Mouse (Mus musculus): ENCODE data around the gene Ttc16. TPM values are rescaled to one million over a fixed set of nuclear protein-coding genes. Genes with fewer than 3 reads are reported as not detected.

The Ttc16 gene
- polyA plus RNA-seq, 1 experiment from 2014 or later: 0.21 TPM

DNA sequence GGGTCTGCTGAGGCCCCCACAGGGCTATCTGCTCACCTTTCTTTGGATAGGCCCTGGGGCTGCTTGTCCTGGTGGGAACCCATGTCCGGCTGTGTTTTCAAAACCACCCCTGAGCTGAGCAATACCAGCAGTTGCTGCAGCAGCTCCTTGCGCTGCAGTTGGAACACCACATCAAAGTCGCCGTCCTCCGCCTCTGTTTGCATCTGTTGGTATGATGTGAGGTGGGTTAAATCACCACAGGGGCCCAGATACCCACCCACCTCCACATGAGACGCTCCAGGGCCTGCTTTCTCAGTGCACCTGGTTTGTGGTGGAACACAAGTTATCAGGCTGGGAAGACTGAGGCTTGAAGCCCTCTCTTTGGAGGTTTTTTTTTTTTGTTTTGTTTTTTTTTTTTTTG, 2.6 kb upstream of the Ttc16 start:
- H3K4me2 ChIP-seq: no peak overlapping the region
- H3K27ac ChIP-seq: no peak overlapping the region
- peaks cover 13% of the 10 kb centered on the region for H3K4me1 ChIP-seq
- H3K9me3 ChIP-seq: no peaks in the 10 kb centered on the region
- no peaks in the 10 kb centered on the region for H3K36me3 ChIP-seq
- H3K27me3 ChIP-seq: peaks cover 6% of the 10 kb centered on the region; the same call in 1 of the 2 replicates
- ATAC-seq (ENCODE audit: insufficient number of reproducible peaks, insufficient read depth, low FRiP score, low TSS enrichment, low read depth): no peak
- 87% methylated on average over 6 of the region's 6 CpGs for WGBS
- no peak overlapping the region for H3K9ac ChIP-seq
- no peak overlapping the region for H3K4me3 ChIP-seq

DNA sequence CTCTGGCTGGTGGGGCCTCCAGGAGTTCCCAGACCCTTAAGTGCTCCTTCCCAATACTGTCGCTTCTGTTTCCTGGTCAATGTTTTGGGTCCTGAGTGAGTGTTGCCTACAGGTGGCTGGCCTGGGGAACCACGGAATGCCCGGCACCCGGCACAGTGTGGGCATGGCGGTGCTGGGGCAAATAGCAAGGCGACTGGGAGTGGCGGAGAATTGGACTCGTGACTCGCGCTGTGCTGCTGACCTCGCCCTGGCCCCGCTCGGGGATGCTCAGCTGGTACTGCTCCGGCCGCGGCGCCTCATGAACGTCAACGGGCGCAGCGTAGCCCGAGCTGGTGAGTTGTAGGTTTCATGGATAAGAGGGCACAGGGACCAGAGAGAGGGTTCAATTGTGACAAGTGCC, 759 bp upstream of the Ttc16 start:
- Histone ChIP-seq H3K4me2 (peak overlapping the region; percentile 82), H3K27ac (no peak overlapping the region), H3K27me3 (peaks cover 6% of the 10 kb centered on the region; the same call in 1 of the 2 replicates), H3K4me3 (peak overlapping the region; percentile 61), H3K4me1 (peaks cover 13% of the 10 kb centered on the region), H3K36me3 (no peaks in the 10 kb centered on the region), H3K9ac (peak overlapping the region; percentile 68), H3K9me3 (no peaks in the 10 kb centered on the region)
- WGBS: 16% methylated on average over 22 of the region's 22 CpGs
- no peak for ATAC-seq (ENCODE audit: insufficient number of reproducible peaks, insufficient read depth, low FRiP score, low TSS enrichment, low read depth)

DNA sequence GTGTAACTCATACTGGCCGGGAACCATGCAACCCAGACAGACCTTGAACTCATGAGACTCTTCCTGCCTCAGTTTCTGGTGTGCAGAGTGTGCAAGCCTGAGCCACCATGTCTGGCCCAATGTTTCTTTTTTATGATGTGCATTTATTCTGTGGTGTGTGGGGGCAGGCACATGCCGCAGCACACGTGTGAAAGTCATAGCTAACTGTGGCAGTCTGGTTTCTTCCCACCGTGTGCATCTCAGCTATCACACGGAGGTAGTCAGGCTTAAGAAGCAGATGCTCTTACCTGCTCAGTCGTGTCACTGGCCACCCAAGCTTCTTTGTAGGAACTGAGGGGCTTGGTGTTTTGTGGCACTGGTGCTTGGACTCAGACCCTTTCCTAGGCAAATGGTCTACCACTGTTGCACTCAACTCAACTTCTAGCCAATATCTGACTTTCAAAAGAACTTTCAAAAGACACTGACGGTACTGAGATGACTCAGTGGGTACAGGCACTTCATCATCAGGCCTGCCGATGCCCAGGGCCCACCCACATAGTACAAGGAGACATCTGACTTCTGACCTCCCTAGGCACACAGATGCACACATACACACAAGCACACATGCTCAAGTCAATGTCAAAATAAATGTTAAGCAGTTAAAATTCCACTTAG, 2.7 kb downstream of the Ttc16 start:
- WGBS: 73% methylated on average over 8 of the region's 8 CpGs
- Histone ChIP-seq H3K4me3 (no peak overlapping the region), H3K9ac (no peak overlapping the region), H3K36me3 (no peaks in the 10 kb centered on the region), H3K27me3 (peaks cover 6% of the 10 kb centered on the region; the same call in 1 of the 2 replicates), H3K9me3 (no peaks in the 10 kb centered on the region), H3K4me2 (no peak overlapping the region), H3K4me1 (peaks cover 13% of the 10 kb centered on the region), H3K27ac (no peak overlapping the region)
- no peak for ATAC-seq (ENCODE audit: insufficient number of reproducible peaks, insufficient read depth, low FRiP score, low TSS enrichment, low read depth)

DNA sequence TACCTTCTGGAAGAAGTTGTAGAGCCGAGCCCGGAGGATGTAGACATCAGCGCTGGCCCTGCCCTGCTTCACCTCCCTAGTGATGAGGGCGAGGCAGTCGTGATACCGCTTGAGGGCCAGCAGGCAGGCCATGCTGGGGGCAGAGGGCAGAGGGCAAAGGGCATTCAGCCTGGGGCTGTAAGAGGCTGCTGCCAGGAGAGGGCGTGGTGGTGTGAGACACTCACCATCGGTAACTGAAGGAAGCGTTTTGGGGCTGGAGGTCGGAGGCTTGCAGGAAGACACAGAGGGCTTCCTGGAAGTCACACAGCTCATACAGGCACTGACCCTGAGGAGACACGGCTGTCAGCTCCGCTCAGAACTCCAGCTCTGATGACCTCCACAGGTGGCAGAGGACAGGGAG, 3.5 kb downstream of the Ttc16 start:
- WGBS: 11% methylated on average over 12 of the region's 12 CpGs
- Histone ChIP-seq H3K4me1 (peaks cover 13% of the 10 kb centered on the region), H3K27me3 (peaks cover 6% of the 10 kb centered on the region; the same call in 1 of the 2 replicates), H3K4me2 (no peak overlapping the region), H3K9me3 (no peaks in the 10 kb centered on the region), H3K36me3 (no peaks in the 10 kb centered on the region), H3K9ac (no peak overlapping the region), H3K27ac (no peak overlapping the region), H3K4me3 (no peak overlapping the region)
- no peak for ATAC-seq (ENCODE audit: insufficient number of reproducible peaks, insufficient read depth, low FRiP score, low TSS enrichment, low read depth)

- 74% methylated on average over 5 of the region's 5 CpGs for WGBS
- H3K27me3 ChIP-seq: no peaks in the 10 kb centered on the region
- no peak for ATAC-seq (ENCODE audit: insufficient number of reproducible peaks, insufficient read depth, low FRiP score, low TSS enrichment, low read depth)
- no peaks in the 10 kb centered on the region for H3K4me1 ChIP-seq
- no peak overlapping the region for H3K9ac ChIP-seq
- H3K4me3 ChIP-seq: no peak overlapping the region
- H3K4me2 ChIP-seq: no peak overlapping the region
- H3K36me3 ChIP-seq: no peaks in the 10 kb centered on the region
- no peaks in the 10 kb centered on the region for H3K9me3 ChIP-seq
- no peak overlapping the region for H3K27ac ChIP-seq
Measured at GRCm38 (mm10) chr2:32769327-32770085, 5.9 kb downstream of the Ttc16 start.

DNA sequence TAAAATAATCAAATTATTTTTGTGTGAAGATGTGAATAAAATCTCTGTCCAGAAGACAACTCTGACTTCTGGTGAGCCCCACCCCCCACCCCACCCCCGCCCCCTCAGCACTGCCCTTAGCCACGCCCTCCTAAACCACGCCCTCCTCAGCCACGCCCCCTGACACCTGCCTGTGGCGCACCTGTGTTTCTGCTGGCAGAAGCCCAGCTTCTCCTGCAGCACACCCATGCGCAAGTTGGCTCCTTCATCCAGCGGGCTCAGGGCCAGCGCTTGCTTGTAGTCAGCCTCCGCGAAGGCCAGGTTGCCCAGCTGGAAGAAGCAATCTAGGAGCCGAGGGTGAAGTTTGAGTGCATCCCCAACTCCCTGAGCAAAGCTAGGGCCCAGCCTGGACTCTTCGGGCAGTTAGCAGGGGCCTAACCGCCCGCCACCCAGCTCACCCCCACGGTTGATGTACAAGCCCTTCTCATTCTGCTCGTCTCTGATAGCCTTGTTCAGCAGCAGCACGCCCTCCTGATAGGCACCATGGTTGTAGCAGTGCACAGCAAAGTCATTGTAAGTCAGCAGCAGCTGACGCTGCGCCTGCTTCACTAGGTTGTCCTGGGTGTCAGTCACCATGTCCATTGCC, 6.7 kb downstream of the Ttc16 start:
- 48% methylated on average over 19 of the region's 19 CpGs for WGBS
- Histone ChIP-seq H3K27me3 (no peaks in the 10 kb centered on the region), H3K4me1 (no peaks in the 10 kb centered on the region), H3K27ac (no peak overlapping the region), H3K4me2 (no peak overlapping the region), H3K9ac (no peak overlapping the region), H3K9me3 (no peaks in the 10 kb centered on the region), H3K4me3 (no peak overlapping the region), H3K36me3 (no peaks in the 10 kb centered on the region)
- ATAC-seq (ENCODE audit: insufficient number of reproducible peaks, insufficient read depth, low FRiP score, low TSS enrichment, low read depth): no peak

DNA sequence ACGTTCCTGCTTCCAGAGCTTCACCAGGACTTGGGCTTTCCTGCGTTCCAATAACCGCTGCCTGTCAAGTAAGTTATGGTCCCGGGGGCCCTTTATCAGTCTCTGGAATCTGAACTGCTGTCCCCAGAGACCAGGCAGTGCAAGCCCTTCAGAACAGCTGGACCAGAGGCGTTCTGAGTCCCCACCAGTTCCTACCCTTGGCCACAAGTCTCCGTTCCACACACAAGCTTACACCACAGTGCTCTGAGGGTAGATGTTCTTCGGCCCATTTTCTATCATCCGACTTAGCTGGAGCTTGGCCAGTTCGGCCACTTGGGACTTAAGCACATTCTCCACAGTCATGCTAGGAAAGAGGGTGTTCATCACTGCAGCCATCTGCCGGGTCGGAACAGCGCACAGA, 8.2 kb downstream of the Ttc16 start:
- Histone ChIP-seq H3K9ac (0 out of 2 replicates have a peak overlapping the region, but pooled peaks have one; percentile 12), H3K36me3 (peaks cover 7% of the 10 kb centered on the region), H3K27ac (no peak overlapping the region), H3K9me3 (no peaks in the 10 kb centered on the region), H3K4me2 (no peak overlapping the region), H3K27me3 (no peaks in the 10 kb centered on the region), H3K4me3 (no peak overlapping the region), H3K4me1 (no peaks in the 10 kb centered on the region)
- 63% methylated on average over 12 of the region's 12 CpGs for WGBS
- no peak for ATAC-seq (ENCODE audit: insufficient number of reproducible peaks, insufficient read depth, low FRiP score, low TSS enrichment, low read depth)

DNA sequence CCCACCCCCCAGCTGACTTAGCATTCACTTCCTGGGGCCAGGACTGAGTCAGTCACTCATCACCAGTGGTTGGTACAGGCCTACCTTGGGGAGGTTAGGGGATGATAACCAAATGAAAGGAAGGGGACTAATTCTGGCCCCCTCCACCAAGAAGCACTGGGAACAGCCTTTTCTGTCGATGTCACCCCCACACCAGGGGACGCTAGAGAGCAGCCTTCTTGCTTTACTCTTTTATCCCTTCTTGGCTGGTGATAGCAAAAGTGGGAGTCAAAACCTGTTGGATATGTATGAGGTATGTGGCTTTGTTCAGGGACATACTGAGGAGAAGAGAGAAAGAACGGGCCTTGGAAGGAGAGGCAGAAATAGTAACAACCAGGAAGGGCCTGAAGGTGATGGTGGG, 12.1 kb downstream of the Ttc16 start:
- ATAC-seq (ENCODE audit: insufficient number of reproducible peaks, insufficient read depth, low FRiP score, low TSS enrichment, low read depth): no peak
- WGBS: 83% methylated on average over 3 of the region's 3 CpGs
- Histone ChIP-seq H3K4me2 (no peak overlapping the region), H3K36me3 (peaks cover 30% of the 10 kb centered on the region), H3K4me1 (peaks cover 7% of the 10 kb centered on the region), H3K9ac (no peak overlapping the region), H3K4me3 (no peak overlapping the region), H3K27ac (no peak overlapping the region), H3K27me3 (no peaks in the 10 kb centered on the region), H3K9me3 (no peaks in the 10 kb centered on the region)

DNA sequence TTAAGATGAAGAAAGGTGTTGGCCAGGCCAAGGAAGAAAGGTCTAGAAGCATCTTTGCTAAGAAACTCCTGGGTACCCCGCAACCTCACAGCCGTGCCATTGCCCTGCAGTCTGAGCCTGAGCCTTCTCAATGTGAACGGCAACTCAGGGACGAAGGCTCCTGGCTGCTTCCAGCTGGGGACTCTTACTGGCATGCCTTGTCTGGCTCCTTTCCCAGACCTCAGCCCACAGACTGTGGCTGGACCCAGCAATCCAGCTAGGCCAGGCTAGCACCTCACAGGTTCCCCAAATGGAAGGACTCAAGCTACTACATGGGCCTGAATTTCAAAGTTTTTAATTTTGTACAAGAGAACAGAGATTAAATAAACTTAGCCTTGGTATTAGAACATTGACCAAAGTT, 13.6 kb downstream of the Ttc16 start:
- 91% methylated on average over 4 of the region's 4 CpGs for WGBS
- Histone ChIP-seq H3K4me1 (peaks cover 11% of the 10 kb centered on the region), H3K4me2 (no peak overlapping the region), H3K27ac (no peak overlapping the region), H3K27me3 (no peaks in the 10 kb centered on the region), H3K36me3 (peaks cover 30% of the 10 kb centered on the region), H3K9ac (no peak overlapping the region), H3K4me3 (no peak overlapping the region), H3K9me3 (no peaks in the 10 kb centered on the region)
- ATAC-seq (ENCODE audit: insufficient number of reproducible peaks, insufficient read depth, low FRiP score, low TSS enrichment, low read depth): no peak

DNA sequence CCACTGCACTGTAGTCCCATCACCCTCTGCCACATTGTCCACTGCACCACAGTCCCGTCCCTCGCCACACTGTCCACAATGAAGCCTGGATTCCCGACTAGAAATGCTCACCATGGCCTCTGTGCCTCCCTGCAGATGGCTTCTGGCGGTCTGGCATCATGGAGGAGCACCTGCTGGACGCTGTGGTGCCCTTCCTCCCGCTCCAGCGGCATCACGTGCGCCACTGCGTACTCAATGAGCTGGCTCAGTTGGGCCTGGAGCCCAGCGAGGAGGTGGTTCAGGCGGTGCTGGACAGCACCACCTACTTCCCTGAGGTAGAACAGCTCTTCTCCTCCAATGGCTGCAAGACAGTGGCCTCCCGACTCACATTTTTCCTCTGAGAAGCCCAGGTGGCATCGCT, 14.1 kb downstream of the Ttc16 start:
- Histone ChIP-seq H3K4me2 (no peak overlapping the region), H3K36me3 (peaks cover 30% of the 10 kb centered on the region), H3K27me3 (no peaks in the 10 kb centered on the region), H3K4me1 (peaks cover 11% of the 10 kb centered on the region), H3K4me3 (no peak overlapping the region), H3K27ac (no peak overlapping the region), H3K9me3 (no peaks in the 10 kb centered on the region), H3K9ac (no peak overlapping the region)
- ATAC-seq (ENCODE audit: insufficient number of reproducible peaks, insufficient read depth, low FRiP score, low TSS enrichment, low read depth): no peak
- 91% methylated on average over 14 of the region's 14 CpGs for WGBS

DNA sequence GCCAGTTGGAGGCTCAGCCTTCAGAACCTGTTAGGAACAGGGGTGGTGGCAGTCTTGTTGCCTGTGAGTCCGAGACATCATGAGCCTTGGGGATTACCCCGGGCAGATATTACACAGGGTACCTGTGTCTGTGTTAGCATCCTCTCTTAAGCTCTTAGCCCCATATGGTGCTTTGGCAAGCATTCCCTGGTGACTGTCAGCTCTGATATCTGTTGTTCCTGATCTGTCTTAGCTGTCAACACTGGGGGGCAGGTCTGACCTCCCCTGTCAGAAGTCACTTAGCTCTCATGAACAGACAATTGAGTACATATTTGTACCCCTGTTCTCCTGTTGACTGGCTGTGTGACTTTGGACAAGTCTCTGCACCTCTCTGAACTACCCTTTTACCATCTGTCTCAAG, 16.4 kb downstream of the Ttc16 start:
- Histone ChIP-seq H3K4me1 (peaks cover 11% of the 10 kb centered on the region), H3K4me2 (no peak overlapping the region), H3K27me3 (no peaks in the 10 kb centered on the region), H3K36me3 (peaks cover 39% of the 10 kb centered on the region), H3K9me3 (no peaks in the 10 kb centered on the region), H3K4me3 (no peak overlapping the region), H3K9ac (peak overlapping the region; percentile 40; the same call in 1 of the 2 replicates), H3K27ac (no peak overlapping the region)
- 95% methylated on average over 2 of the region's 2 CpGs for WGBS
- ATAC-seq (ENCODE audit: insufficient number of reproducible peaks, insufficient read depth, low FRiP score, low TSS enrichment, low read depth): no peak

GRCm38 (mm10) chr2:32758503-32758902, 16.9 kb downstream of the Ttc16 start:
- Histone ChIP-seq H3K9ac (peak overlapping the region; percentile 40; the same call in 1 of the 2 replicates), H3K9me3 (no peaks in the 10 kb centered on the region), H3K4me2 (peak overlapping the region; percentile 58; the same call in 1 of the 2 replicates), H3K36me3 (peaks cover 39% of the 10 kb centered on the region), H3K27ac (no peak overlapping the region), H3K4me1 (peaks cover 11% of the 10 kb centered on the region), H3K4me3 (no peak overlapping the region), H3K27me3 (no peaks in the 10 kb centered on the region)
- no peak for ATAC-seq (ENCODE audit: insufficient number of reproducible peaks, insufficient read depth, low FRiP score, low TSS enrichment, low read depth)
- WGBS: 66% methylated on average over 8 of the region's 8 CpGs
